Mouse (Mus musculus): ENCODE measurements around the gene Wwc1. TPM values are rescaled to one million over a fixed set of nuclear protein-coding genes. Genes with fewer than 3 reads are reported as not detected.

Wwc1 gene
- polyA plus RNA-seq, 1 experiment from 2014 or later: 7.8 TPM

GRCm38 (mm10) chr11:35977096-35977495, 3.2 kb downstream of the Wwc1 start:
- 52% methylated on average over 6 of the region's 6 CpGs for WGBS
- H3K36me3 ChIP-seq (ENCODE audit: control insufficient read depth, insufficient read depth, low read length): no peaks in the 10 kb centered on the region
- peaks cover 14% of the 10 kb centered on the region for H3K27me3 ChIP-seq (ENCODE audit: control insufficient read depth, insufficient read depth, low read depth, low read length)
- no peaks in the 10 kb centered on the region for H3K9me3 ChIP-seq (ENCODE audit: control insufficient read depth, low read length)
- H3K27ac ChIP-seq (ENCODE audit: low read length): 0 out of 2 replicates have a peak overlapping the region, but pooled peaks have one; percentile 3
- ATAC-seq (ENCODE audit: low read depth): no peak
- H3K4me3 ChIP-seq (ENCODE audit: low read length): peak overlapping the region; percentile 71
- H3K9ac ChIP-seq (ENCODE audit: low read length): peak overlapping the region; percentile 47; the same call in 1 of the 2 replicates
- H3K4me2 ChIP-seq (ENCODE audit: low read depth, low read length): peak overlapping the region; percentile 71
- H3K4me1 ChIP-seq (replicated peaks; ENCODE audit: control insufficient read depth, insufficient read depth, low read length): peaks cover 14% of the 10 kb centered on the region

GRCm38 (mm10) chr11:35976482-35976881, 3.8 kb downstream of the Wwc1 start:
- Histone ChIP-seq H3K9me3 (ENCODE audit: control insufficient read depth, low read length) (no peaks in the 10 kb centered on the region), H3K27ac (ENCODE audit: low read length) (peak overlapping the region; percentile 35; the same call in 1 of the 2 replicates), H3K4me1 (replicated peaks; ENCODE audit: control insufficient read depth, insufficient read depth, low read length) (peaks cover 17% of the 10 kb centered on the region), H3K27me3 (ENCODE audit: control insufficient read depth, insufficient read depth, low read depth, low read length) (peaks cover 12% of the 10 kb centered on the region), H3K36me3 (ENCODE audit: control insufficient read depth, insufficient read depth, low read length) (no peaks in the 10 kb centered on the region), H3K9ac (ENCODE audit: low read length) (no peak overlapping the region), H3K4me3 (ENCODE audit: low read length) (no peak overlapping the region), H3K4me2 (ENCODE audit: low read depth, low read length) (peak overlapping the region; percentile 71)
- no peak for ATAC-seq (ENCODE audit: low read depth)
- 49% methylated on average over 6 of the region's 6 CpGs for WGBS

GRCm38 (mm10) chr11:35974632-35975450, 5.5 kb downstream of the Wwc1 start:
- Histone ChIP-seq H3K4me2 (ENCODE audit: low read depth, low read length) (no peak overlapping the region), H3K4me1 (replicated peaks; ENCODE audit: control insufficient read depth, insufficient read depth, low read length) (peaks cover 19% of the 10 kb centered on the region), H3K36me3 (ENCODE audit: control insufficient read depth, insufficient read depth, low read length) (no peaks in the 10 kb centered on the region), H3K27me3 (ENCODE audit: control insufficient read depth, insufficient read depth, low read depth, low read length) (peaks cover 12% of the 10 kb centered on the region), H3K9me3 (ENCODE audit: control insufficient read depth, low read length) (no peaks in the 10 kb centered on the region), H3K4me3 (ENCODE audit: low read length) (no peak overlapping the region), H3K27ac (ENCODE audit: low read length) (no peak overlapping the region), H3K9ac (ENCODE audit: low read length) (no peak overlapping the region)
- 70% methylated on average over 6 of the region's 6 CpGs for WGBS
- ATAC-seq (ENCODE audit: low read depth): no peak

GRCm38 (mm10) chr11:35973135-35973534, 7.2 kb downstream of the Wwc1 start:
- Histone ChIP-seq H3K4me1 (replicated peaks; ENCODE audit: control insufficient read depth, insufficient read depth, low read length) (peaks cover 22% of the 10 kb centered on the region), H3K9ac (ENCODE audit: low read length) (peak overlapping the region; percentile 0; the same call in 1 of the 2 replicates), H3K9me3 (ENCODE audit: control insufficient read depth, low read length) (no peaks in the 10 kb centered on the region), H3K27ac (ENCODE audit: low read length) (peak overlapping the region; percentile 78), H3K27me3 (ENCODE audit: control insufficient read depth, insufficient read depth, low read depth, low read length) (no peaks in the 10 kb centered on the region; the same call in 1 of the 2 replicates), H3K4me2 (ENCODE audit: low read depth, low read length) (peak overlapping the region; percentile 19), H3K36me3 (ENCODE audit: control insufficient read depth, insufficient read depth, low read length) (no peaks in the 10 kb centered on the region), H3K4me3 (ENCODE audit: low read length) (no peak overlapping the region)
- 22% methylated on average over 7 of the region's 7 CpGs for WGBS
- ATAC-seq (ENCODE audit: low read depth): peak; percentile 29; the same call in 1 of the 2 replicates

GRCm38 (mm10) chr11:35972270-35972931, 7.9 kb downstream of the Wwc1 start:
- no peak for ATAC-seq (ENCODE audit: low read depth)

GRCm38 (mm10) chr11:35970806-35971705, 9.3 kb downstream of the Wwc1 start:
- no peaks in the 10 kb centered on the region for H3K36me3 ChIP-seq (ENCODE audit: control insufficient read depth, insufficient read depth, low read length)
- WGBS: 57% methylated on average over 19 of the region's 19 CpGs
- peaks cover 22% of the 10 kb centered on the region for H3K4me1 ChIP-seq (replicated peaks; ENCODE audit: control insufficient read depth, insufficient read depth, low read length)
- H3K27ac ChIP-seq (ENCODE audit: low read length): peak overlapping the region; percentile 93
- peak overlapping the region; percentile 19 for H3K4me3 ChIP-seq (ENCODE audit: low read length)
- no peaks in the 10 kb centered on the region for H3K27me3 ChIP-seq (ENCODE audit: control insufficient read depth, insufficient read depth, low read depth, low read length)
- no peak overlapping the region for H3K9ac ChIP-seq (ENCODE audit: low read length)
- no peaks in the 10 kb centered on the region for H3K9me3 ChIP-seq (ENCODE audit: control insufficient read depth, low read length)
- H3K4me2 ChIP-seq (ENCODE audit: low read depth, low read length): peak overlapping the region; percentile 45
- ATAC-seq (ENCODE audit: low read depth): peak; percentile 84

More at GRCm38 (mm10) chr11:35972270-35972931, 7.9 kb downstream of the Wwc1 start:
- Histone ChIP-seq H3K4me3 (ENCODE audit: low read length) (no peak overlapping the region), H3K27me3 (ENCODE audit: control insufficient read depth, insufficient read depth, low read depth, low read length) (no peaks in the 10 kb centered on the region), H3K27ac (ENCODE audit: low read length) (peak overlapping the region; percentile 78), H3K9me3 (ENCODE audit: control insufficient read depth, low read length) (no peaks in the 10 kb centered on the region), H3K36me3 (ENCODE audit: control insufficient read depth, insufficient read depth, low read length) (no peaks in the 10 kb centered on the region), H3K4me1 (replicated peaks; ENCODE audit: control insufficient read depth, insufficient read depth, low read length) (peaks cover 22% of the 10 kb centered on the region), H3K4me2 (ENCODE audit: low read depth, low read length) (peak overlapping the region; percentile 11), H3K9ac (ENCODE audit: low read length) (no peak overlapping the region)
- 25% methylated on average over 6 of the region's 6 CpGs for WGBS

- Histone ChIP-seq H3K4me2 (ENCODE audit: low read depth, low read length) (no peak overlapping the region), H3K9ac (ENCODE audit: low read length) (no peak overlapping the region), H3K9me3 (ENCODE audit: control insufficient read depth, low read length) (no peaks in the 10 kb centered on the region), H3K36me3 (ENCODE audit: control insufficient read depth, insufficient read depth, low read length) (no peaks in the 10 kb centered on the region), H3K27me3 (ENCODE audit: control insufficient read depth, insufficient read depth, low read depth, low read length) (no peaks in the 10 kb centered on the region), H3K4me1 (replicated peaks; ENCODE audit: control insufficient read depth, insufficient read depth, low read length) (peaks cover 17% of the 10 kb centered on the region), H3K27ac (ENCODE audit: low read length) (no peak overlapping the region), H3K4me3 (ENCODE audit: low read length) (no peak overlapping the region)
- ATAC-seq (ENCODE audit: low read depth): no peak
- 94% methylated on average over 10 of the region's 10 CpGs for WGBS
Observed at GRCm38 (mm10) chr11:35968291-35968690, 12.0 kb downstream of the Wwc1 start.

- peak; percentile 15; the same call in 1 of the 2 replicates for ATAC-seq (ENCODE audit: low read depth)
- no peaks in the 10 kb centered on the region for H3K36me3 ChIP-seq (ENCODE audit: control insufficient read depth, insufficient read depth, low read length)
- H3K4me2 ChIP-seq (ENCODE audit: low read depth, low read length): no peak overlapping the region
- no peaks in the 10 kb centered on the region for H3K9me3 ChIP-seq (ENCODE audit: control insufficient read depth, low read length)
- H3K27ac ChIP-seq (ENCODE audit: low read length): peak overlapping the region; percentile 64
- H3K27me3 ChIP-seq (ENCODE audit: control insufficient read depth, insufficient read depth, low read depth, low read length): no peaks in the 10 kb centered on the region
- H3K4me1 ChIP-seq (replicated peaks; ENCODE audit: control insufficient read depth, insufficient read depth, low read length): no peaks in the 10 kb centered on the region
- no peak overlapping the region for H3K4me3 ChIP-seq (ENCODE audit: low read length)
- 73% methylated on average over 9 of the region's 9 CpGs for WGBS
- no peak overlapping the region for H3K9ac ChIP-seq (ENCODE audit: low read length)
Observed at GRCm38 (mm10) chr11:35963981-35964549, 16.3 kb downstream of the Wwc1 start.

Measured in lung, embryonic 16.5 days (tissue).